Mouse (Mus musculus) C2C12 (cell line): ENCODE measurements around the gene BC004004.

Source experiments
- CEBPB ChIP-seq: IDR thresholded peaks from one replicate; pipeline ENCODE4 v1.6.1; 2011; ENCODE audit warnings: low read depth, mild to moderate bottlenecking, control low read depth, moderate library complexity
- CTCF ChIP-seq: IDR thresholded peaks from one replicate; pipeline ENCODE4 v1.5.1; 2011; ENCODE audit not compliant: control insufficient read depth, insufficient read depth, insufficient read length
- FOSL1 ChIP-seq: IDR thresholded peaks from one replicate; pipeline ENCODE4 v1.8.0; 2011; ENCODE audit warnings: mild to moderate bottlenecking, low read length; ENCODE audit not compliant: poor library complexity, insufficient read depth, severe bottlenecking
- MAX ChIP-seq: IDR thresholded peaks from one replicate; pipeline ENCODE4 v1.6.1; 2011; ENCODE audit warnings: mild to moderate bottlenecking, control low read depth
- MYOG ChIP-seq: IDR thresholded peaks from one replicate; pipeline ENCODE4 v1.6.1; 2011; ENCODE audit not compliant: control insufficient read depth, insufficient read length; ENCODE audit errors: extremely low read depth
- USF1 ChIP-seq: IDR thresholded peaks from one replicate; pipeline ENCODE4 v1.6.1; 2011; ENCODE audit warnings: low read depth, mild to moderate bottlenecking, control low read depth, moderate library complexity

GRCm38 (mm10) chr17:29327691-29328090, 59.1 kb downstream of the BC004004 start:
- TF ChIP-seq CTCF (no peak), CEBPB (no peak), FOSL1 (no peak), MYOG (no peak), MAX (no peak), USF1 (no peak)
